Mouse (Mus musculus) lung, embryonic 14.5 days (tissue): ENCODE results near the gene Slc25a25. TPM values are rescaled to one million over a fixed set of nuclear protein-coding genes. Genes with fewer than 3 reads are reported as not detected.
"Not testable (repeated sequence)": the region's sequence is repeated elsewhere in the genome, so short reads cannot be mapped to it uniquely, and the experiment has no call there.

Source experiments
- ATAC-seq: fragments of 200-750 bp; cut with Nextera tagmentation; 2 replicates; pipeline ENCODE4 v1.8.0; 2017; ENCODE audit warnings: mild to moderate bottlenecking, moderate TSS enrichment, moderate library complexity; ENCODE audit not compliant: insufficient read depth
- DNase-seq: peaks from one replicate; pipeline ENCODE4 v3.0.0-alpha.2; 2015
- H3K27ac ChIP-seq: fragments of 300-500 bp; sonication (generic); 2 replicates; pipeline ENCODE4 v1.5.1; 2014; ENCODE audit warnings: low read depth, mild to moderate bottlenecking, moderate library complexity
- H3K27me3 ChIP-seq: fragments of 300-500 bp; sonication (generic); 2 replicates; pipeline ENCODE4 v1.6.1; 2014; ENCODE audit warnings: low read length, control low read depth; ENCODE audit not compliant: insufficient read depth
- H3K36me3 ChIP-seq: fragments of 300-500 bp; sonication (generic); 2 replicates; pipeline ENCODE4 v1.6.1; 2014; ENCODE audit warnings: control low read depth; ENCODE audit not compliant: insufficient read depth
- H3K4me1 ChIP-seq: fragments of 300-500 bp; sonication (generic); 2 replicates; pipeline ENCODE4 v1.6.1; 2014; ENCODE audit warnings: antibody characterized with exemption, control low read depth; ENCODE audit not compliant: insufficient read depth
- H3K4me2 ChIP-seq: fragments of 300-500 bp; sonication (generic); 2 replicates; pipeline ENCODE4 v1.6.1; 2014; ENCODE audit warnings: mild to moderate bottlenecking
- H3K4me3 ChIP-seq: fragments of 300-500 bp; sonication (generic); 2 replicates; pipeline ENCODE4 v1.5.1; 2014; ENCODE audit warnings: low read depth, low read length
- H3K9ac ChIP-seq: fragments of 300-500 bp; sonication (generic); 2 replicates; pipeline ENCODE4 v1.6.1; 2014
- H3K9me3 ChIP-seq: fragments of 300-500 bp; sonication (generic); 2 replicates; pipeline ENCODE4 v1.6.1; 2016; ENCODE audit warnings: low read depth, low read length, control low read depth
- CTCF ChIP-seq: IDR thresholded peaks from 2 replicates; pipeline ENCODE4 v1.5.1; 2016; ENCODE audit warnings: antibody characterized with exemption, low read depth
- WGBS: fragments of 180-500 bp; shearing (Covaris S2); extraction: QIAGEN DNeasy Blood & Tissue Kit; methylation state at CpG from one replicate; pipeline ENCODE4 v1.1.7; 2014; 5-methylcytosine and 5-hydroxymethylcytosine counted together
- polyA plus RNA-seq: library from polyadenylated mRNA; unstranded; fragments of >200 nt; fragmentation: Nextera tagmentation; extraction: Ambion mirVana; gene quantifications from 2 replicates; pipeline ENCODE4 v1.2.1, GENCODE M21; 2014

Slc25a25 gene
- polyA plus RNA-seq, 1 experiment from 2014 or later: 19.5 TPM

- Histone ChIP-seq H3K4me2 (no peak overlapping the region), H3K4me1 (no peaks in the 10 kb centered on the region), H3K36me3 (no peaks in the 10 kb centered on the region), H3K27ac (no peak overlapping the region), H3K9ac (no peak overlapping the region), H3K27me3 (no peaks in the 10 kb centered on the region), H3K4me3 (no peak overlapping the region), H3K9me3 (no peaks in the 10 kb centered on the region)
- ATAC-seq (no peak), DNase-seq (no peak)
- no peak for TF ChIP-seq CTCF
- WGBS: 53% methylated on average over 2 of the region's 2 CpGs
These were observed 41.4 kb upstream of the Slc25a25 start for GRCm38 (mm10) chr2:32492661-32493060.

- not testable (repeated sequence) for H3K27ac ChIP-seq, H3K36me3 ChIP-seq, H3K4me1 ChIP-seq, DNase-seq, H3K9ac ChIP-seq, ATAC-seq, H3K27me3 ChIP-seq, H3K9me3 ChIP-seq, H3K4me2 ChIP-seq, H3K4me3 ChIP-seq
These were observed 39.5 kb upstream of the Slc25a25 start for GRCm38 (mm10) chr2:32490730-32491129.

DNA sequence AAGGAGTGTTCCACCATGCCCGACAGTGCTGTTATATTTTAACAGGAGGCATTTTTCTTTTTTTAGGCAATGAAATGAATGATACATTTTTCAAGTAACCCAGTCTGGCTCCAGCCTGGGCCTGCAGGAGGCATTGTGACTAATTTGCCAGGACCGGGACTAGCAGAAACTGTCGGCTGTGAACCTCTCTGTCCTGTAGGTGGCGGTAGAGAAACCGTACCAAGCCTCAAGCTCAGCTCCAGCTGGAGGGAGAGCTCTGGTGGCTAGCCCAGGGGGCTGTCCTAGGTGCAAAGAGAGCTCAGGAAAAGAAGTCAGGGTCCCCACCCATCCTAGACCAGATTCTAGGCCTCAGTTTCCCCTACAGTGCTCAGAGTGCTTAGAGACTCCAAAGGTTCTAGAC is 37.4 kb upstream of the Slc25a25 start:
- no peak overlapping the region for H3K4me2 ChIP-seq
- peak; percentile 50; the same call in 1 of the 2 replicates for ATAC-seq

DNA sequence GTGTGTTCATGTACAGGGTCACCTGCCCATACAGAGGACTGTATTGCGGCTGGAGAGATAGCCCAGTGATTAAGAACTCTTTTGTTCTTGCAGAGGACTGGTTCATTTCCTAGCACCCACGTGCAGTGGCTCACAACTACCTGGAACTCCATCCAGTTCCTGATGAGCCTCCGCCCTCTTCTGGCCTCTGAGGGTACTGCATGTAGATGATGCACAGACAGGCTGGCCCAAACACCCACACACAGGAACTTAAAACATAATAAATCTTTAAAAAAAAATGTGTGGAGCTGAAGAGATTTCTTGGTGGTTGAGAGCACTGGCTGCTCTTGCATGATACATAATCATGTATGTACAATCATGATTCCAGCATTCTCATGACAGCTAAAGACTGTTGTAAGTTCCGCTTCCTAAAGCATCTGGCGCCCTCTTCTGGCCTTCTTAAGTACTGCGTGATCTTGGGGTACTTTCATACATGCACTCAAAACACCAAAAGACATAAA is 35.9 kb upstream of the Slc25a25 start:
- no peaks in the 10 kb centered on the region for H3K36me3 ChIP-seq
- no peaks in the 10 kb centered on the region for H3K27me3 ChIP-seq
- DNase-seq (peak; percentile 97), ATAC-seq (peak; percentile 27; the same call in 1 of the 2 replicates)
- H3K9me3 ChIP-seq: no peaks in the 10 kb centered on the region
- no peak overlapping the region for H3K4me2 ChIP-seq
- H3K4me3 ChIP-seq: no peak overlapping the region
- no peak overlapping the region for H3K27ac ChIP-seq
- whole genome bisulfite sequencing: 3% methylated on average over 6 of the region's 6 CpGs
- H3K4me1 ChIP-seq: no peaks in the 10 kb centered on the region
- TF ChIP-seq CTCF: peak; percentile 89
- no peak overlapping the region for H3K9ac ChIP-seq

More for the DNA sequence above, 37.4 kb upstream of the Slc25a25 start:
- DNase-seq: peak; percentile 96
- 1% methylated on average over 5 of the region's 5 CpGs for WGBS
- Histone ChIP-seq H3K27ac (no peak overlapping the region), H3K36me3 (no peaks in the 10 kb centered on the region), H3K27me3 (no peaks in the 10 kb centered on the region), H3K9me3 (no peaks in the 10 kb centered on the region), H3K4me1 (no peaks in the 10 kb centered on the region), H3K9ac (no peak overlapping the region), H3K4me3 (no peak overlapping the region)
- TF ChIP-seq CTCF: peak; percentile 93

GRCm38 (mm10) chr2:32486155-32486554 is 34.9 kb upstream of the Slc25a25 start:
- WGBS: 83% methylated on average over 9 of the region's 9 CpGs
- Histone ChIP-seq H3K27ac (no peak overlapping the region), H3K36me3 (no peaks in the 10 kb centered on the region), H3K4me3 (no peak overlapping the region), H3K4me2 (no peak overlapping the region), H3K9ac (no peak overlapping the region), H3K9me3 (no peaks in the 10 kb centered on the region), H3K27me3 (no peaks in the 10 kb centered on the region), H3K4me1 (no peaks in the 10 kb centered on the region)
- DNase-seq (no peak), ATAC-seq (no peak)
- no peak for TF ChIP-seq CTCF

GRCm38 (mm10) chr2:32485751-32486150 is 34.5 kb upstream of the Slc25a25 start:
- Histone ChIP-seq H3K4me3 (no peak overlapping the region), H3K27me3 (no peaks in the 10 kb centered on the region), H3K36me3 (no peaks in the 10 kb centered on the region), H3K4me1 (no peaks in the 10 kb centered on the region), H3K9ac (no peak overlapping the region), H3K4me2 (no peak overlapping the region), H3K27ac (no peak overlapping the region), H3K9me3 (no peaks in the 10 kb centered on the region)
- DNase-seq (no peak), ATAC-seq (no peak)
- no peak for TF ChIP-seq CTCF
- 65% methylated on average over 4 of the region's 4 CpGs for WGBS

DNA sequence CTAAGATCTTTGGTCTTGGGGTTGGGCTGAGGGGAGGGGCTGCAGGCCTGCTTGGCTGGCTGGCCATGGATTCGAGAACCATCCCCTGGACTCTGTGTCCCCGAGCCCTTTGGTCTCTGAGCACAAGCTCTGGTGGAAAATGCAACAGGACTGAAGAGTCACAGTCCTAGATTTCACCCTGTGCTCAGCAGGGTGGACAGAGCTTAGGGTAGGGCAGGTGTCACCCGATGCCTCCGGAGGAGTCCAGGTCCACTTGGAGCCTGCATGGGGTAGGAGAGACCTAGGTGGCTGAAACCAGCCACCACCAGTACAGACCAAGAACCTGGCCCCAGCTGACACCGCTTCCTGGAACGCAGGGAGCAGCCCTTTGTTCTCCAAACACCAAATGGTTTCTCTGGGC is 33.7 kb upstream of the Slc25a25 start:
- ATAC-seq: no peak
- no peaks in the 10 kb centered on the region for H3K9me3 ChIP-seq
- DNase-seq: no peak
- H3K27ac ChIP-seq: no peak overlapping the region
- H3K4me3 ChIP-seq: no peak overlapping the region
- H3K4me1 ChIP-seq: no peaks in the 10 kb centered on the region
- TF ChIP-seq CTCF: no peak
- no peak overlapping the region for H3K4me2 ChIP-seq
- H3K9ac ChIP-seq: no peak overlapping the region
- H3K27me3 ChIP-seq: no peaks in the 10 kb centered on the region
- WGBS: 69% methylated on average over 6 of the region's 6 CpGs
- no peaks in the 10 kb centered on the region for H3K36me3 ChIP-seq
